Mouse (Mus musculus): ENCODE results near the gene Mllt10.

GRCm38 (mm10) chr2:18209948-18210347, 154.9 kb downstream of the Mllt10 start:
- TF ChIP-seq CTCF (IDR thresholded peaks at IDR 0.05; ENCODE audit: extremely low read depth, insufficient read depth, insufficient read length, insufficient replicate concordance) (no peak), POLR2A (IDR thresholded peaks at IDR 0.05; ENCODE audit: low read depth, low read length) (no peak)
